In the genomic region with DNA sequence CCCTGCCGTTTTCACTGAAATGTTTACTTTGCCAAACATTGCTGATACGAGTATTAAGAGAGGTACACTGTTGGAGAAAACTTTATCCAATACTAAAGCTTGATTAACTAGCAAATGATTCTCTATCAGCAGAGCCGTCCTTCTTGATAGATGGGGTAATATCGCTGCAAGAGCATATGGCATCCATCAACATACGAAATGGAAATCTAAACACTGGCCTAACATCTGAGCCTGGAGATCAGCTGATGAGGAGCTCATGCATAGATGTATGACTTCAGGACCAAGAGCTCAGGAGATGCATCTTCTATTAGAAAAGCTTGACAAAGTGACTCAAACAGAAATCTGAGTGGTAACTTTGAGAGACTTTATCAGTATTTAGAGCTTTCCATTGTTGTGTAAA, we compare ENCODE assay signal across 16 mouse cellular contexts.
"Had no signal": no experiment of that assay in that cellular context is flagged by ENCODE, and none has a peak within 500 bp of the region (broad histone marks: within the 10 kb centered on the region; RNA-seq: fewer than 3 reads in every experiment).

No protein-coding gene starts in this region.

- H3K36me3 ChIP-seq: limb, embryonic 12.5 days; midbrain, embryonic 15.5 days; stomach, embryonic 15.5 days had no signal

- H3K9ac ChIP-seq: limb, embryonic 12.5 days; liver, embryonic 14.5 days; midbrain, embryonic 15.5 days; stomach, embryonic 15.5 days had no signal

- H3K4me2 ChIP-seq: limb, embryonic 12.5 days; midbrain, embryonic 11.5 days; midbrain, embryonic 15.5 days; stomach, embryonic 15.5 days had no signal

- H3K4me3 ChIP-seq: limb, embryonic 12.5 days; midbrain, embryonic 15.5 days; stomach, embryonic 15.5 days had no signal

- ATAC-seq: midbrain, embryonic 15.5 days had no signal

- H3K4me1 ChIP-seq: limb, embryonic 12.5 days; stomach, embryonic 15.5 days had no signal

- DNase-seq: kidney, adult 9 months; kidney, postnatal 36 days; layer of hippocampus, postnatal 36 days; liver; lung, adult 2 months; lung, postnatal 10 days; lung, postnatal 4 days; right cerebral cortex, postnatal 14 days; thymus, adult 2 months; thymus, postnatal 25 days had no signal

- H3K27ac ChIP-seq: kidney, postnatal 0 days; limb, embryonic 12.5 days; liver, embryonic 14.5 days; midbrain, embryonic 15.5 days; stomach, embryonic 15.5 days had no signal

- H3K27me3 ChIP-seq: limb, embryonic 12.5 days; midbrain, embryonic 15.5 days; stomach, embryonic 15.5 days had no signal

- H3K9me3 ChIP-seq: limb, embryonic 12.5 days; midbrain, embryonic 15.5 days; stomach, embryonic 15.5 days had no signal
